Mouse (Mus musculus): Measurements from ENCODE around the gene Ctbp2.

Ctbp2 gene

GRCm38 (mm10) chr7:133041784-133042183 lies 82.4 kb downstream of the Ctbp2 start:
- DNase-seq (ENCODE audit: low read depth, low spot score) = no peak

GRCm38 (mm10) chr7:133040688-133041345 lies 83.3 kb downstream of the Ctbp2 start:
- DNase-seq (ENCODE audit: low read depth, low spot score) = no peak

DNA sequence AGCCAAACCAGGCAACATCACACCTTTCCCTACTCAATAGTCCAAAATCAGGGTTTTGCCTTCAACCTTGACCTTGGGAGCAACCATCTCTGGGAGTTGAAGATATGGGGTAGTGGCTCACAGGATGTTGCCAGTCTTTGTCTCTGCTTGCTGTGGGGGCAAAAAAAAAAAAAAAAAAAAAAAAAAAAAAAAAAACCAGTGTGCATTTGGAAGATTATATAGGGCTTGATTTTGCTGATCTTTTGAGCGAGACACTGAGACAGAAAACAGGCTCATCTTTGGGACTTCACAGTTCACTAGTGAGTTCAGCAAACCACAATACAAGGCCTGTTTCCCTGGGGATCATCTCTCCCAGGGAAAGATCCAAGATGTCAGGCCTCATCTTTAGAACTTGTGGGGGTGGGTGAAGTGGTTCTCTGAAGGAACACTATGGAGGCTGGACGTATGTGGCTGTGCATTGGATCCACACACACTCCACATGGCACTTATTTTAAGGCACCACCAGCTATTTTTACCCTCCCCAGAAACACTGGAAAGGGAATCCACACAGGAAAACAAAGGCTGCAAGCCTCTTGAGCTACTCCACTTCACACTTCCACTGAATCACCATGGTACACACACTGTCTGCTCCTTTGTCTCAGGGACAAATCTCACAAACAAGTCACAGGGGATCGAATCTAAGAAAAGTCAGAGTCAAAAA lies 84.4 kb downstream of the Ctbp2 start:
- DNase-seq (ENCODE audit: low read depth, low spot score) = no peak

DNA sequence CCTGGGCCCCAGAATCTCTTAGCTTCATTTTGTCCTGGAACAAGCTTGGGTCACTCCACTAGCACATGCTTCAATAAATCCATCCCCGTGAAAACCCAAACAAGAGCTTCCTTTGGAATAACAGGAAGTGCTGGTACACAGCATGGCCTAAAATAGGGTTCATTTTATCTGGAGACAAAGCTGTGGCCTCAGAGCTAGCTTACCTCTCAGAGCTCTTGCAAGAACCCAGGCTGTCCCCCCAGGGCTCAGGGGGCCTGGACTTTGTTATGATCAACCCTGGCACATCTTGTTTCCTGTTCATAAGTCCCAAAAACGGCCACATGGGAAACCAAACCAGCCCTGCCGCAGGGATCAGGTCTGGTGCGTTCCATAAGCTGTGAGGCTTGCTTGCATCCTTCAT lies 86.5 kb downstream of the Ctbp2 start:
- no peak for DNase-seq (ENCODE audit: low read depth, low spot score)

DNA sequence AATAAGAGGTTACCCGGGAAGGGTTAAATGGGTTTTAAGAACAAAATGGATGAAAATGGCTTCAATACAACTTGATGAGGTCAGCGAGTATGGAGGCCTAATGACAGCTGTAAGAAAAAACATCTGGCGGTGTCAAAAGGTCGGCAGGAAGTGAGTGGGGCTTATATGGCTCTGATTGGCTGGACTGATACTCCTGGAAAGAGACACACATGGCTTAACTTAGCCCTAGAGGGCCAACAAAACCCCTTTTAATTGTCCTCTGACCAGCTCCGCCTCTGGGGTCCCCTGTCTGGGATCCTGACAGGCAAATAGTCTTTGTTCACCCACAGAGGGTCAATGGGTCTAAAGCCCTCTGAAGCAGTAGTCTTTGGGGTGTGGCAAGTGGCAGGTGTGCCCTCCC lies 86.9 kb downstream of the Ctbp2 start:
- no peak for DNase-seq (ENCODE audit: low read depth, low spot score)

GRCm38 (mm10) chr7:133035901-133036300 lies 88.3 kb downstream of the Ctbp2 start:
- no peak for DNase-seq (ENCODE audit: low read depth, low spot score)

DNA sequence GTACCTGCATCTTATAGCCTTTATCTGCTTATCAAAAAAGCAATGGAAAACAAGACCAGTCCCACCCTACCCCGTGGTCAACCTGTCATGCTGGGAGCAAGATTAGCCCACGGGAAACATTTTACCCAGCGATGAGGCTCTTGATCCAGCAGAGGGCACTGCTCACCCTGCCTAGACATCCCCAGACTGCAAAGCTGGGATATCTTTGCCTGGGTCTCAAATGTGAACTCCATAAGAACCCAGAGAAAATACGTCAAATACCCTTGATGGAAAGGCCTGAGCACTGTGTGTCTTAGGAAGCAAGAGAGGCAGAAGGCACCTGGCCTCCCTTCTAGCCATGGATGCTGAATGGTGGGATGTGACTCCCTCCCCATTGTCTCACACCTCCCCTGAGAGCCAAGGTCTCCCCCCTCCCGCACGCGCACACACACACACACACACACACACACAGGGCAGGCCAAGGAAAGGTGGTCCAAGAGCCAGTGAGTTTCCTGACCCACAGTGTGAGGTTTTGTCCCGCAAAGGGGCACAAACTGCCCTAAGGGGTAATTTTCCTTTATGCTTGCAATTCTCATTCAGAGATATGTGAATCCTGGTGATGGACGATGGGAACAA lies 91.5 kb downstream of the Ctbp2 start:
- DNase-seq (ENCODE audit: low read depth, low spot score) = peak; percentile 77

DNA sequence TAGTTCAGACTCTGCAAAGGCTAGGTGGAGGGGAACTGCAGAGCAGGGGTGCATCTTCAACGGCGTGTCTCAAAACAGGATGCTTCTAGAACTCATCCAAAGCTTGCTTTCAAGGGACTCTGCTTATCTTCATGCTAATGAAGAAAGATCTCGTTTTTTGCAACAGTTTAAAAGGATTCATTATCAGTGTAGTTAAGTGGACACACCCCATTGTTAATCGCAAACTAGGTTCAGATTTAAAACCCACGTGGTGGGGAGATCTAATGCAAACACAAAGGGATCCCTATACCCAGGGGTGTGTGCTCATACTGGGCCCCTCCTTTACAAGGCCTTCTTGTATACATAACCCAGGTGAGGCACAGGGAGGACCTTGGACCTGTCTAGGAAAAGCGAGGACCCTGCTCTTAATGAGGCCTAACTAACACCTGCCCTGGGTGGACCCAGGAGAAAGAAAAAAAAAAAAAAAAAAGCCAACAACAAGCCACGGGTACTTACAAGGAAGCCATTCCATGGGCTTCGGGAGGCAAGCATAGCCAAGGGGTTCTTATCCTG lies 94.6 kb downstream of the Ctbp2 start:
- DNase-seq (ENCODE audit: low read depth, low spot score) = peak; percentile 44

DNA sequence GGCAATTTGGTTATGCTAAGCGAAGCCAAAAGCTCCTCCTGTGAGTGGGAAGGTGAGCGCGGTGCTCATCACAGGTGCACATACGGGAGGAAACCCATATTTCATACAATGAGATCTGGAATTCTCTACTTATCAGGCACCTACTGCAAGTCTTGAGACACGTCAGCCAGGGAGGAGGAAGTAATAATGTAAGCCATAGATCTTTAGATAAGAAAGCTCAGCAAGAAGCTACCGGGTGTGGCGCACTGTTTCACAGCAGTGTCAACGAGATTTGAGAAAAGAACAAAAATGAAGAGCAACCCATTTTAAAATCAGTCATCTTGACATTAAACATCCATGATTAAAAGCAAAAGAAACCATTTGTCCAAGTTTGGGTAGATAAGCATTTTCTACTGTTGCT lies 95.2 kb downstream of the Ctbp2 start:
- DNase-seq (ENCODE audit: low read depth, low spot score) = no peak

- no peak for DNase-seq (ENCODE audit: low read depth, low spot score)
These were observed 96.2 kb downstream of the Ctbp2 start for GRCm38 (mm10) chr7:133027930-133028329.

- DNase-seq (ENCODE audit: low read depth, low spot score) = no peak
These were observed 99.5 kb downstream of the Ctbp2 start for GRCm38 (mm10) chr7:133024694-133025093.

DNA sequence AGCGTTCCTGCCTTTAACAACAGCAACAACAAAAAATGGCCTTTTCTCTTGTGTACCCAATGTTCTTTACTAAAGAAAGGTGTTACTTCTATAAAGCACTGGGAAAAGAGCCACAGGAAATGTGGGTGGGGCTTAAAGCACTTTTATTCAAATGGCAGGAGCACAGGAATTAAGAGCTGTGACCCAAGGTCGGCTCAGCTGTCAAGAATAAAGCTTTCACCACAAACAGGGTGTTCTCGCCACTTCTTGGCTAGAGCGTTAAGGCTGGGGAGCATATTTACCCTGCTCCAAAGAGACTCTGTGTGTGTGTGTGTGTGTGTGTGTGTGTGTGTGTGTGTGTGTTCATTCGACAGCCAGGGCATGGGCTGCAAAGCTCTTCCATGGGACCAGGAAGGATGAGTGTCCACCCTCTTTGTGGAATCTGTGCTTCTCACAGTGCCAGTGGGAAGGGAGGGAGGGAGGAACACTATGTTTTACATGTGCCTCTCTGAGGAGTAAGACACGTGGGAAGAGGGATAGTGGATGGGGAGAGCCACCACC lies 104.6 kb downstream of the Ctbp2 start:
- DNase-seq (ENCODE audit: low read depth, low spot score) = peak; percentile 35

DNA sequence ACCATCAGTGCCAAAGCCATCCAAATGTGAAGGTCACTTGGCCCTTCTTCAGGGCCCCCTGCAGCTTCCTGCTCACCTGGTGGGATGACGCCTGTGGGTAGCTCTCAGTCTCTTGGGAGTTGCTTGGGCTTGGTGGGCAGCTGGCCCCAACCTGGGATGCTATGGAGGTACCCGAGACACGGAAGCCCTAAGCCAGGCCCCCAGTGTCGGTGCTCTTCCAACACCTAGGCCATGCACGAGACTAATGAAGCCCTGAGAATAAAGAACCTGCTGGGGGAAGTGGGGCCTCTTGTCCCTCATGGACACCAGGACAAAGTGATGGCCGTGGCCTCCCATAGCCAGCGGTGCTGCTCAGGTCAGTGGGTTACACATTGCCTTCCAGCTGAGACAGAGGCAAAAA lies 105.2 kb downstream of the Ctbp2 start:
- no peak for DNase-seq (ENCODE audit: low read depth, low spot score)

- DNase-seq (ENCODE audit: low read depth, low spot score) = no peak
These were observed 108.6 kb downstream of the Ctbp2 start for GRCm38 (mm10) chr7:133015416-133016070.

DNA sequence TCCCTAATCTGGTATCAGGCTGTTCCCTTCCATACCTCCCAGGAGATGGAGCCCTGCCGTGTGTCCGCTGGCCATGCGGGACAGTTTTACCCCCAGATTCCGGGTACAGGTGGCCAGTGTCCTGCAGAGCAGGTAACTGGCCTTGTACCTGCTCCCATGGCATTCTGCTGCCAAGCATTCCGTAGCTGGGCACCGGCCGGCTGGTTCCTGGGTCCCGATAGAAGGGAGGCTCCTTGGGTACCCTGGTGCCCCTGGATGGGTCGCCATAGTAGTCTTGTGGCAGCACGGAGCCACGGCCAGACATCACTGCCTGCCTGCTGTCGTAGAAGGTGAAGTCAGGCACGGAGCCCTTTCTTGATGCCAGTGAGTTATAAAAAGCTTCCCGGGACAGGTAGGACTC lies 109.5 kb downstream of the Ctbp2 start:
- no peak for DNase-seq (ENCODE audit: low read depth, low spot score)

- DNase-seq (ENCODE audit: low read depth, low spot score) = no peak
These were observed 110.2 kb downstream of the Ctbp2 start for GRCm38 (mm10) chr7:133013923-133014322.

DNA sequence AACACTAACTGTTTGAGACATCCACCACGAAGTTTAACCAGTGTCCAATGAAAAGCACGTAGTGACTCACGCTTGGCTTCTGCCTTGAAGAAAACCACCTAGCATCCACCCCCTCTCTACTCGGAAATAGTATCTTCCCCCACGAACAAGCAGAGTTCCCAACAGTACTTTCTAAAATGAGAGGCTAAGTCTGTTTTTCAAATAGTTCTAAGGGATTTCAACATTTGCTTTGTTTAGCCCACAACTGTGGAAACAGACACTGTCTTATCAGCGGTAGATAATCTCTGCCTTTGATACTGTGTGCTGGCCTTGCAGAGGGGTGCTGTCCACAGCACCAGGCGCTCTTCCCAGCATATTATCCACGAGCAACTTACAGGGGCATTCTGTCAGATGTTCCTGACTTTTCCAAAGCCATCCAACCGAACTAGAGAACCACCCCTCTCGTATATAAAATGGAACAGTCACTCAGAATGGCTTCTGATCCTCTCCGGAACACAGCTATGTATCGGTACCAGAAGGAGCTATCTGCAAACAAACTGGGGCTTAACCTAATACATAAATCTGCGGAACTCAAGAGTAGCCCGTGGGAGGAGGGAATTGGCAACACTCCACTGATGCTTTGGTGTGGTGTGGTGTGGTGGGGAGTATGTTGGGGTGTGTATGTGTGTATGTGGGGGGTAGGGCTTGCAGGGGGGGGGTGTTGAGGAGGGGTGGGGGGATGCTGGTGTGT lies 111.4 kb downstream of the Ctbp2 start:
- no peak for DNase-seq (ENCODE audit: low read depth, low spot score)

DNA sequence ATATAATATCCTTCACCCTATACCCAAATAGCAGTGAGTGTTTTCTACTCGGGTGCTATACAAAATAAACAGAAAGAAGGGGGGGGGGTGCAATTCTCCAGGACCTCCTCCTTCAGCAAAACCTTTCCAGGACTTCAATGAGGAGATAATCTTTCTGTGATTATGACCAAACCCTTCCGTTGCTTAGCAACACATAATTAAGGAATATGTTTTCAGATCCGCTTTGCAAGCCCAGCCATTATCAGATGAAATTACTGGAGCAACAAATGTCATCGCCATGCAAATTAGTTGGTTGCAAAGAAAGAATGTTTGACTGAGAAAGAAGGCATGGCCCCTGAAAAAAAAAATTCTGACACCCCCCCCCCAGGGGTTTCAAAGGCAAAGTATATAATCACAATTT lies 112.5 kb downstream of the Ctbp2 start:
- DNase-seq (ENCODE audit: low read depth, low spot score) = no peak

DNA sequence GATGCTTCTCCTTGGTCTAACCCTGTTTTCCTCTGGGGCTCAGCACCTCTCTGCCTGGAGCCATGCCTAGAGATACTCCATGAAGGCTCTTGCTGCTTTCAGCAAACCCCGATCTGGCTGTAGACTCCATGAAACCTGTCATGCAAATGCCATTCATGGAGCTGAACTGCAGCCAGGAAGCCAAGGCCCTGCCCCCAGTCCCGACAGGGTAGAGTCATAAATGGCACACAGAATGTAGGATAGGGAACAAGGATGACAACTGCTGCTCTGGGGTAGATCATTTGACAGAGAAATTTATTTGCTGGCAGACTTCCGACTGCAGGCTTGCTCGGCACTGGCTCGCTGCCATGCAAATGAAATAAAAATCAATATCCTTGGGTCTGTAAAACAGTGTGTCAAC lies 113.0 kb downstream of the Ctbp2 start:
- no peak for DNase-seq (ENCODE audit: low read depth, low spot score)

GRCm38 (mm10) chr7:133010477-133010876 lies 113.7 kb downstream of the Ctbp2 start:
- DNase-seq (ENCODE audit: low read depth, low spot score) = no peak

- no peak for DNase-seq (ENCODE audit: low read depth, low spot score)
These were observed 114.5 kb downstream of the Ctbp2 start for GRCm38 (mm10) chr7:133009676-133010075.

All from ES-CJ7 (cell line).